Mouse (Mus musculus) bone marrow macrophage, adult 2 months (primary cell): ENCODE data around the gene Ccdc63.

Experiments used
- CTCF ChIP-seq: IDR thresholded peaks from 2 replicates; pipeline ENCODE4 v1.5.1; 2012; ENCODE audit warnings: low read depth, mild to moderate bottlenecking, low read length, moderate library complexity
- POLR2A ChIP-seq: IDR thresholded peaks from 2 replicates; pipeline ENCODE4 v1.6.1; 2012; ENCODE audit warnings: mild to moderate bottlenecking, low read depth, low read length, borderline replicate concordance

DNA sequence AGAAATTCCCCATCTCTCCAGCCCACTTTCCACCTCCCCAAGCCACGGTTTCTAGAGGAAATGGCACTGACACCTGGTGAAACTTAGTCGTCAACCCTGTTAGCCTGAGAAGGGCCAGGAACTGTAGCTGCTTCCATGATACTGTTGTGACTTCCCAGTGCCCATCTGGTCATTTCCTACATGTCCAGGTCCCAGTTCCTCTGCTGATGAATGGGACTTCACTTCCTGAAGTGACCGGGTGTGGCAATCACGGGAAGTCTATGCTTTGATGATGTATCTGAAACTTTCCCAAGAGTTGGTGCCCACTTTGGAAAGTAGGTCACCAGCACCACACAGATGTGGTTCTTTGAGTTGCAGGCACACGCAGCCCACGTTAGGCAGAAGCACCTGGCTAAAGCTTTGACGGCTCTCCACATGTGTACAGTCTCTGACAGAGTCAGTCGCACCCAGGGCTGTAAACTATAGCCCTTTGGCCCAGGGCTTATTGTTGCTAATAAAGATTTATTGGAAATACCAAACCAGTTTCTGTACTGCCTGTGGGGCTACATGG lies 15.3 kb downstream of the Ccdc63 start:
- no peak for TF ChIP-seq POLR2A
- no peak for TF ChIP-seq CTCF
